Mouse (Mus musculus) MEL (cell line): ENCODE results near the gene Sgcd. TPM values are rescaled to one million over a fixed set of nuclear protein-coding genes. Genes with fewer than 3 reads are reported as not detected.

Source experiments
- DNase-seq: peaks from one replicate; pipeline ENCODE4 v3.0.0; 2011; ENCODE audit warnings: low read depth, low spot score
- H3K27ac ChIP-seq: 2 replicates; pipeline ENCODE4 v1.5.1; 2012; ENCODE audit warnings: low read depth, mild to moderate bottlenecking, control low read depth, low read length, moderate library complexity; ENCODE audit not compliant: control insufficient read depth
- H3K27me3 ChIP-seq, 2 experiments: fragments of 150-350 bp in 1 of 2; sonication (generic) in 1 of 2; 2 replicates each; pipeline ENCODE4 v1.6.1; 2012; ENCODE audit warnings: low read length in 2 of 2, mild to moderate bottlenecking in 2 of 2, improper control_type of control experiment in 1 of 2, moderate library complexity in 1 of 2; ENCODE audit not compliant: insufficient read depth in 2 of 2, control insufficient read depth in 1 of 2
- H3K36me3 ChIP-seq, 2 experiments: 2 replicates each; pipeline ENCODE4 v1.6.1; 2012 to 2014; ENCODE audit warnings: low read length in 2 of 2, improper control_type of control experiment in 1 of 2, inconsistent platforms in 1 of 2, mild to moderate bottlenecking in 1 of 2; ENCODE audit not compliant: insufficient read depth in 2 of 2, control insufficient read depth in 1 of 2
- H3K4me1 ChIP-seq, 2 experiments: fragments of 150-350 bp in 1 of 2; sonication (generic) in 1 of 2; 2 replicates each; pipeline ENCODE4 v1.6.1; 2012; ENCODE audit warnings: low read length in 2 of 2, improper control_type of control experiment in 1 of 2, mild to moderate bottlenecking in 1 of 2; ENCODE audit not compliant: insufficient read depth in 2 of 2, control insufficient read depth in 1 of 2
- H3K4me3 ChIP-seq, 2 experiments: fragments of 150-350 bp in 1 of 2; sonication (generic) in 1 of 2; 2 replicates each; pipeline ENCODE4 v1.5.1; 2012; ENCODE audit warnings: low read depth in 2 of 2, low read length in 2 of 2, mild to moderate bottlenecking in 2 of 2, moderate library complexity in 2 of 2, control low read depth in 1 of 2, improper control_type of control experiment in 1 of 2; ENCODE audit not compliant: control insufficient read depth in 1 of 2, insufficient read depth in 1 of 2
- H3K79me2 ChIP-seq: 2 replicates; pipeline ENCODE4 v1.6.1; 2012; ENCODE audit warnings: mild to moderate bottlenecking, low read length, moderate library complexity; ENCODE audit not compliant: control insufficient read depth, poor library complexity, insufficient read depth
- H3K9ac ChIP-seq: 2 replicates; pipeline ENCODE4 v1.6.1; 2012; ENCODE audit warnings: low read depth, mild to moderate bottlenecking, control low read depth, low read length, moderate library complexity; ENCODE audit not compliant: control insufficient read depth, poor library complexity, severe bottlenecking
- H3K9me3 ChIP-seq: fragments of 150-350 bp; sonication (generic); replicated peaks from 2 replicates; pipeline ENCODE4 v1.6.1; 2012; ENCODE audit warnings: mild to moderate bottlenecking, low read length, improper control_type of control experiment, moderate library complexity; ENCODE audit not compliant: insufficient read depth
- BHLHE40 ChIP-seq: IDR thresholded peaks from 2 replicates; pipeline ENCODE4 v1.6.1; 2012; ENCODE audit warnings: low read depth, mild to moderate bottlenecking, inconsistent platforms, low read length, improper control_type of control experiment, borderline replicate concordance
- CHD1 ChIP-seq: IDR thresholded peaks from 2 replicates; pipeline ENCODE4 v1.6.1; 2012; ENCODE audit warnings: low read depth, mild to moderate bottlenecking, inconsistent platforms, low read length, improper control_type of control experiment
- CHD2 ChIP-seq: IDR thresholded peaks from 2 replicates; pipeline ENCODE4 v1.6.1; 2011; ENCODE audit warnings: low read length, improper control_type of control experiment
- E2F4 ChIP-seq: IDR thresholded peaks from 2 replicates; pipeline ENCODE4 v1.6.1; 2011; ENCODE audit warnings: low read depth, low read length, improper control_type of control experiment, borderline replicate concordance
- ELF1 ChIP-seq: IDR thresholded peaks from 2 replicates; pipeline ENCODE4 v1.6.1; 2014; ENCODE audit warnings: low read depth, mild to moderate bottlenecking, inconsistent platforms, low read length, improper control_type of control experiment, moderate library complexity
- EP300 ChIP-seq, 2 experiments: IDR thresholded peaks; 2 replicates each; pipeline ENCODE4 v1.6.1; 2011; ENCODE audit warnings: improper control_type of control experiment in 2 of 2, low read length in 2 of 2, low read depth in 1 of 2, mild to moderate bottlenecking in 1 of 2
- ETS1 ChIP-seq: IDR thresholded peaks from 2 replicates; pipeline ENCODE4 v1.6.1; 2012; ENCODE audit warnings: low read depth, mild to moderate bottlenecking, inconsistent platforms, low read length, improper control_type of control experiment, moderate library complexity
- GATA1 ChIP-seq: IDR thresholded peaks from 2 replicates; pipeline ENCODE4 v1.6.1; 2011; ENCODE audit warnings: low read depth, low read length, improper control_type of control experiment
- HCFC1 ChIP-seq: IDR thresholded peaks from 2 replicates; pipeline ENCODE4 v1.6.1; 2012; ENCODE audit warnings: low read depth, mild to moderate bottlenecking, inconsistent platforms, low read length, improper control_type of control experiment, moderate library complexity
- MAFK ChIP-seq: IDR thresholded peaks from 2 replicates; pipeline ENCODE4 v1.6.1; 2011; ENCODE audit warnings: low read depth, mild to moderate bottlenecking, low read length, improper control_type of control experiment, borderline replicate concordance
- MAX ChIP-seq: IDR thresholded peaks from 2 replicates; pipeline ENCODE4 v1.6.1; 2011; ENCODE audit warnings: low read length, improper control_type of control experiment
- MXI1 ChIP-seq: IDR thresholded peaks from 2 replicates; pipeline ENCODE4 v1.6.1; 2011; ENCODE audit warnings: mild to moderate bottlenecking, low read depth, low read length, improper control_type of control experiment
- MYB ChIP-seq: IDR thresholded peaks from 2 replicates; pipeline ENCODE4 v1.6.1; 2011; ENCODE audit warnings: mild to moderate bottlenecking, low read depth, low read length, improper control_type of control experiment
- POLR2AphosphoS2 ChIP-seq: IDR thresholded peaks from 2 replicates; pipeline ENCODE4 v1.6.1; 2011; ENCODE audit warnings: low read length, improper control_type of control experiment
- RAD21 ChIP-seq: IDR thresholded peaks from 2 replicates; pipeline ENCODE4 v1.6.1; 2011; ENCODE audit warnings: mild to moderate bottlenecking, low read depth, low read length, improper control_type of control experiment
- SMC3 ChIP-seq: IDR thresholded peaks from 2 replicates; pipeline ENCODE4 v1.6.1; 2011; ENCODE audit warnings: low read depth, low read length, improper control_type of control experiment
- TCF12 ChIP-seq: IDR thresholded peaks from 2 replicates; pipeline ENCODE4 v1.6.1; 2014; ENCODE audit warnings: low read depth, mild to moderate bottlenecking, inconsistent platforms, low read length, improper control_type of control experiment, moderate library complexity
- UBTF ChIP-seq: IDR thresholded peaks from 2 replicates; pipeline ENCODE4 v1.6.1; 2012; ENCODE audit warnings: low read depth, mild to moderate bottlenecking, inconsistent platforms, low read length, improper control_type of control experiment, moderate library complexity, borderline replicate concordance; ENCODE audit not compliant: insufficient read depth
- USF1 ChIP-seq: IDR thresholded peaks from 2 replicates; pipeline ENCODE4 v1.6.1; 2014; ENCODE audit warnings: low read depth, mild to moderate bottlenecking, inconsistent platforms, low read length, improper control_type of control experiment, moderate library complexity
- ZNF384 ChIP-seq: IDR thresholded peaks from 2 replicates; pipeline ENCODE4 v1.6.1; 2012; ENCODE audit warnings: low read depth, mild to moderate bottlenecking, inconsistent platforms, low read length, improper control_type of control experiment
- polyA plus RNA-seq, 2 experiments: library from polyadenylated mRNA; stranded (reverse) in 1 of 2; unstranded in 1 of 2; fragments of >175 nt in 1 of 2; fragments of >200 nt in 1 of 2; gene quantifications; 2 replicates each; pipeline versions ENCODE4 v1.2.1 to v1.2.4; 2012; ENCODE audit warnings: low replicate concordance in 2 of 2, low read depth in 1 of 2; ENCODE audit not compliant: insufficient read length in 2 of 2, insufficient read depth in 1 of 2, missing spikeins in 1 of 2
- total RNA-seq: library from RNA; depleted of rRNA; stranded (reverse); fragments of 300-350 nt; gene quantifications from 2 replicates; pipeline ENCODE4 v1.2.3, GENCODE M21; 2012

Gene Sgcd
- total and polyA plus RNA-seq, 3 experiments, result not detected

DNA sequence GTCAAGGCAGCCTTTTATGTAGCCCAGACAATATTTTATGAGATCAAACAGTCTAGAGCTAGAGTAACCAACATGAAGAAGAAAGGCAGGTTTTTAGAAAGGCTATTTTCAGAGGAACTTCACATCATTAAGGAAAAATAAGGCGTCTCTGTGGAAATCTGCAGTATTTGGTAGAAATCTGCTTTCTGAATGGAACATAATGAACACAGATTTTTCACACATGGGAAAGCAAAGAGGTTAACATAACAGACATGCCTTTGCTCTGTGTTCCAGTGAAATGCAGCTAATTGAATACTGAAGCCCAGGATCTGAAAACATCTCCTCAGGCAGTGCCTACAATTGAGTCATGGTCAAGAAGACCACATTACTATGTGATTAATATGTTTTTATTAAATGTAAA is 746.4 kb downstream of the Sgcd start:
- H3K4me1 ChIP-seq, result no peaks in the 10 kb centered on the region
- no peak overlapping the region for H3K27ac ChIP-seq
- H3K36me3 ChIP-seq, result no peaks in the 10 kb centered on the region
- H3K9ac ChIP-seq, result no peak overlapping the region
- DNase-seq, result no peak
- no peak overlapping the region for H3K4me3 ChIP-seq
- no peaks in the 10 kb centered on the region for H3K9me3 ChIP-seq
- no peaks in the 10 kb centered on the region for H3K27me3 ChIP-seq
- no peak for TF ChIP-seq CHD2
- TF ChIP-seq, all 39 proteins: peak for 0
- H3K79me2 ChIP-seq, result no peaks in the 10 kb centered on the region

DNA sequence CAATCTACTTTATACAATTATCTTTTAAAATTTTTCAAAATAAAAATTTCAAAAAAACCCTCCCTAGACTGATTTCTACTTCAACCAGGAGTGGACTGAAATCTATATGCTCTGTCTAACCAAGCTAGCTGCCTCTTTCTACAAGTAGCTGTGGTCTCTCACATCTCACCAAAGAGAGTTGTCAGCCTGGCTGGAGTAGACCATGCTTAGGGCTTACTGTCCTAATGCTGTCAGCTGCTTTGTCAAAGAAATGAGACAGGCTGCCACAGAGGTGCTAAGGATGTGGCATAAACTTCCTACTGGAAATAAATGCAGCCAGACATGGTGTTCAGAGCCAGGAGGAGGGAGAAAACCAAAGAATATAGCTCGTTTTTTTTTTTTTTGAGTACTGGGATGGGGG is 760.5 kb downstream of the Sgcd start:
- no peak overlapping the region for H3K4me3 ChIP-seq
- no peak overlapping the region for H3K27ac ChIP-seq
- no peaks in the 10 kb centered on the region for H3K36me3 ChIP-seq
- no peak for TF ChIP-seq ETS1
- no peak for TF ChIP-seq ELF1
- TF ChIP-seq E2F4, result no peak
- no peak for TF ChIP-seq POLR2AphosphoS2
- TF ChIP-seq UBTF, result no peak
- no peak for TF ChIP-seq BHLHE40
- TF ChIP-seq CHD1, result no peak
- no peak for TF ChIP-seq TCF12
- no peak for TF ChIP-seq ZNF384
- no peak for TF ChIP-seq MYB
- no peak for TF ChIP-seq EP300 (IDR thresholded peaks at IDR 0.05; ENCODE audit: low read depth in 1 of 2, low read length in 2 of 2)
- no peak for TF ChIP-seq RAD21
- TF ChIP-seq USF1, result no peak
- no peak for TF ChIP-seq CHD2
- no peak for TF ChIP-seq MXI1
- TF ChIP-seq SMC3, result no peak
- TF ChIP-seq MAX, result no peak
- TF ChIP-seq HCFC1, result no peak
- no peak for TF ChIP-seq GATA1
- no peak for TF ChIP-seq MAFK
- no peaks in the 10 kb centered on the region for H3K4me1 ChIP-seq
- H3K27me3 ChIP-seq, result no peaks in the 10 kb centered on the region
- H3K79me2 ChIP-seq, result no peaks in the 10 kb centered on the region
- DNase-seq, result no peak
- H3K9ac ChIP-seq, result no peak overlapping the region
- H3K9me3 ChIP-seq, result no peaks in the 10 kb centered on the region
